8 mouse cellular contexts compared by ENCODE assay signal in the genomic region with DNA sequence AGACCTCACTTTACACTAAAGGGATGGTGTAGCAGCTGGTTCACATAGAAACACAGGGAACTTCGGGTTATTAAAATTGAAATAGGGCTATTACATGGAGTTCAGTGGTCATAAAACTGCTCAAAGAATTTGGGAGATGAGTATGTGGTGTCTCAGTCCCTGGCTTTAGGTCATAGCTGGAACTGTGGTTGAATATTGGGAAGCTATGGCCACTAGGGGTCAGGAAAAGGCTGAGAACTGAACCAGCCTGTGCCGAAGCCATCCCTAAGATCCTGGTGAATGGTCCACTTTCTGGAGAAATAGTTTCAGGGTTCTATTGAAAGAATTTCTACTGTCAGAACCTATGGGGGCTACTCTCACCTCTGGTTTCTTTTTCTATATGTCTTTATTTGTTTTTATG.
DNase-seq lines count a peak whose midpoint lies in the region; ATAC-seq and TF ChIP-seq lines count a peak whose summit lies in the region.

No protein-coding gene starts in this region.

- dilution Hi-C loops in CH12.LX (cut with MboI; ENCODE audit: extremely low pct_ligation_motif_present, extremely low pct_unique_long_range_greater_than_20kb, low sequenced_read_pairs), result no loop called here

- no peaks in the 10 kb centered on the region for H3K36me3 ChIP-seq in heart, embryonic 10.5 days
- no peaks in the 10 kb centered on the region for H3K36me3 ChIP-seq in CH12.LX (replicated peaks in 1 of 2; ENCODE audit: control insufficient read depth in 1 of 2, insufficient read depth in 1 of 2, low read length in 1 of 2)
- H3K36me3 ChIP-seq in kidney, postnatal 0 days (ENCODE audit: insufficient read depth, low read length), result no peaks in the 10 kb centered on the region

- TF ChIP-seq POLR2A in CH12.LX (IDR thresholded peaks at IDR 0.05; ENCODE audit: low read depth, low read length), result no peak

- no peak overlapping the region for H3K9ac ChIP-seq in CH12.LX (ENCODE audit: insufficient read depth, low read depth)
- no peak overlapping the region for H3K9ac ChIP-seq in kidney, postnatal 0 days (ENCODE audit: low read depth, low read length)

- TF ChIP-seq CTCF in CH12.LX (conservative IDR thresholded peaks at IDR 0.05 in 1 of 2, IDR thresholded peaks at IDR 0.05 in 1 of 2; ENCODE audit: low read depth in 2 of 2, low read length in 2 of 2), result peak; percentile 43 to 83; a peak in 3 of 4 replicates
- TF ChIP-seq CTCF in kidney, postnatal 0 days (IDR thresholded peaks at IDR 0.05; ENCODE audit: low read depth), result peak; percentile 84

- H3K9me3 ChIP-seq in heart, embryonic 10.5 days, result no peaks in the 10 kb centered on the region
- peaks cover 2% of the 10 kb centered on the region for H3K9me3 ChIP-seq in CH12.LX (replicated peaks; ENCODE audit: low read length)
- no peaks in the 10 kb centered on the region for H3K9me3 ChIP-seq in kidney, postnatal 0 days (replicated peaks; ENCODE audit: low read length)

- H3K4me3 ChIP-seq in heart, embryonic 10.5 days, result no peak overlapping the region
- H3K4me3 ChIP-seq in CH12.LX (replicated peaks in 1 of 3; ENCODE audit: low read depth in 2 of 3, low read length in 2 of 3, poor library complexity in 1 of 3), result no peak overlapping the region
- no peak overlapping the region for H3K4me3 ChIP-seq in kidney, postnatal 0 days (replicated peaks; ENCODE audit: low read depth, low read length)

- WGBS in heart, embryonic 10.5 days, result 9% methylated on average over 2 of the region's 2 CpGs
- WGBS in kidney, postnatal 0 days, result 8% methylated on average over 2 of the region's 2 CpGs

- H3K4me1 ChIP-seq in heart, embryonic 10.5 days, result peaks cover 22% of the 10 kb centered on the region
- peaks cover 10 to 38% of the 10 kb centered on the region in 2 experiments for H3K4me1 ChIP-seq in CH12.LX (ENCODE audit: control insufficient read depth in 1 of 2, insufficient read depth in 2 of 2)
- no peaks in the 10 kb centered on the region for H3K4me1 ChIP-seq in kidney, postnatal 0 days (replicated peaks; ENCODE audit: insufficient read depth, low read length)

- H3K27ac ChIP-seq in heart, embryonic 10.5 days, result no peak overlapping the region
- H3K27ac ChIP-seq in CH12.LX (ENCODE audit: insufficient read depth, low read depth), result no peak overlapping the region
- H3K27ac ChIP-seq in kidney, postnatal 0 days, result no peak overlapping the region

- TF ChIP-seq EP300 in CH12.LX (IDR thresholded peaks at IDR 0.05; ENCODE audit: low read length), result no peak

- peak; percentile 71; the same call in 1 of the 2 replicates for ATAC-seq in kidney, postnatal 0 days (replicated peaks; ENCODE audit: low FRiP score, low read depth)

- TF ChIP-seq RAD21 in CH12.LX (IDR thresholded peaks at IDR 0.05; ENCODE audit: low read depth, low read length), result peak; percentile 92

- no peaks in the 10 kb centered on the region for H3K27me3 ChIP-seq in heart, embryonic 10.5 days (ENCODE audit: insufficient read depth, poor library complexity, severe bottlenecking)
- no peaks in the 10 kb centered on the region for H3K27me3 ChIP-seq in CH12.LX (replicated peaks)
- H3K27me3 ChIP-seq in kidney, postnatal 0 days (ENCODE audit: insufficient read depth, low read length), result no peaks in the 10 kb centered on the region

- DNase-seq in heart, adult 11 months, result peak; percentile 94
- no peak for DNase-seq in heart, embryonic 10.5 days (ENCODE audit: low spot score)
- peak; percentile 34 for DNase-seq in CH12.LX (ENCODE audit: extremely low read depth)
- DNase-seq in cerebellum, adult 8-10 months, result peak; percentile 29
- DNase-seq in frontal cortex, adult 2 months (ENCODE audit: extremely low spot score in 1 of 2, low spot score in 1 of 2), result peak; percentile 30 to 84
- peak; percentile 79 for DNase-seq in kidney, postnatal 0 days (ENCODE audit: low spot score)
- peak; percentile 86 for DNase-seq in lung, postnatal 36 days
- DNase-seq in yolk sac, embryonic 10.5 days (ENCODE audit: low spot score), result peak; percentile 59

- in situ Hi-C loops in CH12.LX (cut with MboI; ENCODE audit: low pct_ligation_motif_present, low pct_unique_long_range_greater_than_20kb, low sequenced_read_pairs), result loop anchor here (10.0 kb wide), 1 partner anchor 599 kb away; no protein-coding TSS in a partner anchor

- H3K4me2 ChIP-seq in CH12.LX (ENCODE audit: insufficient read depth, low read depth, poor library complexity, severe bottlenecking), result no peak overlapping the region
- no peak overlapping the region for H3K4me2 ChIP-seq in kidney, postnatal 0 days (ENCODE audit: low read length)

- no peaks in the 10 kb centered on the region for H3K79me2 ChIP-seq in CH12.LX (replicated peaks; ENCODE audit: control insufficient read depth, extremely low read depth, insufficient read depth, poor library complexity, severe bottlenecking)

TF ChIP-seq in CH12.LX, 34 proteins besides CTCF, POLR2A, EP300 and RAD21:
- TF ChIP-seq ZKSCAN1 (IDR thresholded peaks at IDR 0.05; ENCODE audit: borderline replicate concordance, low read depth, low read length) (no peak), NELFE (IDR thresholded peaks at IDR 0.05; ENCODE audit: low read depth, low read length) (0 out of 2 replicates have a peak, but pooled peaks have one; percentile 38), USF1 (IDR thresholded peaks at IDR 0.05; ENCODE audit: low read depth, low read length) (no peak), HCFC1 (IDR thresholded peaks at IDR 0.05; ENCODE audit: low read depth, low read length) (no peak), TBP (conservative IDR thresholded peaks at IDR 0.05; ENCODE audit: low read depth, low read length) (no peak), ZMIZ1 (IDR thresholded peaks at IDR 0.05; ENCODE audit: low read depth, low read length) (no peak), JUN (IDR thresholded peaks at IDR 0.05; ENCODE audit: insufficient read depth, low read depth, low read length) (no peak), MYC (IDR thresholded peaks at IDR 0.05; ENCODE audit: low read depth, low read length) (no peak), BHLHE40 (IDR thresholded peaks at IDR 0.05; ENCODE audit: low read depth, low read length) (no peak), MAFK (IDR thresholded peaks at IDR 0.05; ENCODE audit: insufficient replicate concordance, low read length) (no peak), ZC3H11A (IDR thresholded peaks at IDR 0.05; ENCODE audit: low read depth, low read length) (peak; percentile 74), USF2 (conservative IDR thresholded peaks at IDR 0.05; ENCODE audit: low read depth, low read length) (no peak), POLR2AphosphoS2 (IDR thresholded peaks at IDR 0.05; ENCODE audit: low read depth, low read length) (no peak), CHD2 (IDR thresholded peaks at IDR 0.05; ENCODE audit: low read length) (no peak), GABPA (IDR thresholded peaks at IDR 0.05; ENCODE audit: insufficient replicate concordance, low read depth, low read length) (no peak), RCOR1 (conservative IDR thresholded peaks at IDR 0.05; ENCODE audit: low read depth, low read length) (no peak), MAZ (IDR thresholded peaks at IDR 0.05; ENCODE audit: low read depth, low read length) (no peak), KAT2A (IDR thresholded peaks at IDR 0.05; ENCODE audit: insufficient replicate concordance, low read length) (no peak), E2F4 (IDR thresholded peaks at IDR 0.05; ENCODE audit: insufficient replicate concordance, low read depth, low read length) (no peak), ELF1 (IDR thresholded peaks at IDR 0.05; ENCODE audit: low read depth, low read length) (0 out of 2 replicates have a peak, but pooled peaks have one; percentile 10), SIN3A (IDR thresholded peaks at IDR 0.05; ENCODE audit: low read length) (no peak), ZNF384 (IDR thresholded peaks at IDR 0.05; ENCODE audit: low read depth, low read length) (no peak), UBTF (IDR thresholded peaks at IDR 0.05; ENCODE audit: low read depth, low read length) (no peak), MEF2A (IDR thresholded peaks at IDR 0.05; ENCODE audit: borderline replicate concordance, low read depth, low read length) (0 out of 2 replicates have a peak, but pooled peaks have one; percentile 14), IRF4 (IDR thresholded peaks at IDR 0.05; ENCODE audit: low read depth, low read length) (peak; percentile 27; the same call in 1 of the 2 replicates), TCF12 (IDR thresholded peaks at IDR 0.05; ENCODE audit: low read depth, low read length) (no peak), ETS1 (conservative IDR thresholded peaks at IDR 0.05; ENCODE audit: low read depth, low read length) (no peak), PAX5 (IDR thresholded peaks at IDR 0.05; ENCODE audit: low read length) (no peak), NRF1 (IDR thresholded peaks at IDR 0.05; ENCODE audit: low read depth, low read length) (no peak), SMC3 (IDR thresholded peaks at IDR 0.05; ENCODE audit: low read depth, low read length) (peak; percentile 84), MXI1 (IDR thresholded peaks at IDR 0.05; ENCODE audit: low read depth, low read length) (no peak), MAX (IDR thresholded peaks at IDR 0.05; ENCODE audit: low read length) (no peak), CHD1 (IDR thresholded peaks at IDR 0.05; ENCODE audit: low read depth, low read length) (no peak), JUND (conservative IDR thresholded peaks at IDR 0.05; ENCODE audit: low read depth, low read length) (no peak)
